Mouse (Mus musculus): ENCODE measurements around the gene Nppc.

- TF ChIP-seq POLR2A (IDR thresholded peaks at IDR 0.05; ENCODE audit: insufficient read depth, low read length) (no peak), CTCF (IDR thresholded peaks at IDR 0.05; ENCODE audit: low read depth, low read length) (no peak)
Measured at GRCm38 (mm10) chr1:86629936-86630335, 40.4 kb downstream of the Nppc start.
